Mouse (Mus musculus) liver, embryonic 13.5 days (tissue): ENCODE data around the gene Cish. TPM values are rescaled to one million over a fixed set of nuclear protein-coding genes. Genes with fewer than 3 reads are reported as not detected.

Experiments
- ATAC-seq: fragments of 200-750 bp; cut with Nextera tagmentation; 2 replicates; pipeline ENCODE4 v1.8.0; 2017; ENCODE audit warnings: low read depth, mild to moderate bottlenecking, moderate number of reproducible peaks, moderate library complexity
- DNase-seq: peaks from one replicate; pipeline ENCODE4 v3.0.0; 2022
- H3K27ac ChIP-seq: fragments of 300-500 bp; sonication (generic); 2 replicates; pipeline ENCODE4 v1.5.1; 2015; ENCODE audit warnings: moderate library complexity, mild to moderate bottlenecking, inconsistent platforms
- H3K27me3 ChIP-seq: fragments of 300-500 bp; sonication (generic); 2 replicates; pipeline ENCODE4 v1.6.1; 2015; ENCODE audit warnings: mild to moderate bottlenecking, inconsistent platforms
- H3K36me3 ChIP-seq: fragments of 300-500 bp; sonication (generic); 2 replicates; pipeline ENCODE4 v1.6.1; 2015; ENCODE audit warnings: mild to moderate bottlenecking, inconsistent platforms
- H3K4me1 ChIP-seq: fragments of 300-500 bp; sonication (generic); replicated peaks from 2 replicates; pipeline ENCODE4 v1.6.1; 2015; ENCODE audit warnings: inconsistent platforms
- H3K4me2 ChIP-seq: fragments of 300-500 bp; sonication (generic); 2 replicates; pipeline ENCODE4 v1.6.1; 2015; ENCODE audit warnings: inconsistent platforms, mild to moderate bottlenecking, moderate library complexity
- H3K4me3 ChIP-seq: fragments of 300-500 bp; sonication (generic); replicated peaks from 2 replicates; pipeline ENCODE4 v1.5.1; 2015; ENCODE audit warnings: mild to moderate bottlenecking, inconsistent platforms
- H3K9ac ChIP-seq: fragments of 300-500 bp; sonication (generic); 2 replicates; pipeline ENCODE4 v1.6.1; 2015; ENCODE audit warnings: mild to moderate bottlenecking, inconsistent platforms
- H3K9me3 ChIP-seq: fragments of 300-500 bp; sonication (generic); replicated peaks from 2 replicates; pipeline ENCODE4 v1.6.1; 2016; ENCODE audit warnings: inconsistent platforms
- WGBS: fragments of 180-500 bp; shearing (Covaris S2); methylation state at CpG from one replicate; pipeline ENCODE4 v1.1.7; 2015; ENCODE audit not compliant: insufficient replicate concordance; 5-methylcytosine and 5-hydroxymethylcytosine counted together
- polyA plus RNA-seq: library from polyadenylated mRNA; unstranded; fragments of >200 nt; fragmentation: Nextera tagmentation; extraction: Ambion mirVana; gene quantifications from 2 replicates; pipeline ENCODE4 v1.2.1, GENCODE M21; 2015

Gene Cish
- polyA plus RNA-seq, 1 experiment from 2014 or later: 10.7 TPM

GRCm38 (mm10) chr9:107262375-107262774 lies 33.5 kb upstream of the Cish start:
- Histone ChIP-seq H3K36me3 (no peaks in the 10 kb centered on the region), H3K4me1 (no peaks in the 10 kb centered on the region; the same call in 1 of the 2 replicates), H3K27me3 (no peaks in the 10 kb centered on the region), H3K9ac (no peak overlapping the region), H3K4me3 (no peak overlapping the region), H3K4me2 (no peak overlapping the region), H3K27ac (no peak overlapping the region), H3K9me3 (no peaks in the 10 kb centered on the region)
- WGBS: 77% methylated on average over 7 of the region's 7 CpGs
- ATAC-seq (no peak), DNase-seq (no peak)

- Histone ChIP-seq H3K4me2 (no peak overlapping the region), H3K4me3 (no peak overlapping the region), H3K27me3 (no peaks in the 10 kb centered on the region), H3K9me3 (no peaks in the 10 kb centered on the region), H3K9ac (no peak overlapping the region), H3K4me1 (peaks cover 7% of the 10 kb centered on the region; the same call in 1 of the 2 replicates), H3K36me3 (no peaks in the 10 kb centered on the region), H3K27ac (no peak overlapping the region)
- ATAC-seq (no peak), DNase-seq (no peak)
- WGBS: 68% methylated on average over 5 of the region's 5 CpGs
These were observed 31.9 kb upstream of the Cish start for GRCm38 (mm10) chr9:107263912-107264311.

- Histone ChIP-seq H3K27me3 (no peaks in the 10 kb centered on the region), H3K9me3 (no peaks in the 10 kb centered on the region), H3K4me1 (peaks cover 12% of the 10 kb centered on the region), H3K4me2 (no peak overlapping the region), H3K9ac (no peak overlapping the region), H3K27ac (no peak overlapping the region), H3K4me3 (no peak overlapping the region), H3K36me3 (no peaks in the 10 kb centered on the region)
- DNase-seq: no peak
- 38% methylated on average over 3 of the region's 3 CpGs for WGBS
- ATAC-seq: no peak
These were observed 31.1 kb upstream of the Cish start for GRCm38 (mm10) chr9:107264731-107265130.

DNA sequence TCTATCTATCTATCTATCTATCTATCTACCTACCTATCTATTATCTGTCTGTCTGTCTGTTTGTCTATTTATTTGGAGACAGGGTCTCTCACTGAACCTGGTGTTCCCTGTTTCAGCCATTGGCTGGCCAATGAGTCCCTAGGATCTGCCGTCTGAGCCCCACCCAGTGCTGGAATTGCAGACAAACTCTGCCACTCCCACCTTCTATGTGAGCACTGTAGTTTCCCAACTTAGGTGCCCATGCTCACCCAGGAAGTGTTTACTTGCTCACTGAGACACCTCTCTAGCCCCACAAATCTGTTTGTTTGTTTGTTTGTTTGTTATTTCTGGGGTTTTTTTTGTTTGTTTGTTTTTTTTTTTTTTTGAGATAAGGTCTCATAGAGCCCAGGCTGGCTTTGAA lies 28.8 kb upstream of the Cish start:
- 43% methylated on average over 1 of the region's 1 CpGs for WGBS
- ATAC-seq: no peak

GRCm38 (mm10) chr9:107267721-107268402 lies 28.0 kb upstream of the Cish start:
- no peaks in the 10 kb centered on the region for H3K36me3 ChIP-seq
- H3K4me1 ChIP-seq: peaks cover 43% of the 10 kb centered on the region
- H3K9ac ChIP-seq: no peak overlapping the region
- H3K4me2 ChIP-seq: no peak overlapping the region
- H3K9me3 ChIP-seq: no peaks in the 10 kb centered on the region
- 19% methylated on average over 4 of the region's 4 CpGs for WGBS
- H3K27ac ChIP-seq: no peak overlapping the region
- no peak for DNase-seq
- no peak for ATAC-seq
- H3K27me3 ChIP-seq: no peaks in the 10 kb centered on the region
- no peak overlapping the region for H3K4me3 ChIP-seq

More for the DNA sequence above, 28.8 kb upstream of the Cish start:
- Histone ChIP-seq H3K4me3 (no peak overlapping the region), H3K27me3 (no peaks in the 10 kb centered on the region), H3K36me3 (no peaks in the 10 kb centered on the region), H3K4me1 (peaks cover 35% of the 10 kb centered on the region), H3K9me3 (no peaks in the 10 kb centered on the region), H3K9ac (no peak overlapping the region), H3K27ac (no peak overlapping the region), H3K4me2 (no peak overlapping the region)
- DNase-seq: no peak

DNA sequence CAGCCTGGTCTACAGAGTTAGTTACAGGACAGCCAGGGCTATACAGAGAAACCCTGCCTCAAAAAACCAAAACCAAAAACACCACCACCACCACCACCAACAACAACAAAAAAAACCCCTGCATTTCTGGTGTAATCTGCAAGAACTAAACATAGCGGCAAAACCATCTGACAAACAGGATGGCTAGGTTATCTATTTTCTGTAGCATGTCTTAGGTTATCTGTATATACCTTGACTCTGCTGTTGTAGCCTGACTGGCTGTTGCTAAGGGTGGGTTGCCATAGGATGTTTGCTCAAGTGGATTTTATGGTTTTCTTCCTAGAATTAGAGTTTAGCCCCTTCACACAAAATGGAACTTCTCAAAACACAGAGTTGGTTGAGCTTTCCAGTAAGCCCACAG lies 26.1 kb upstream of the Cish start:
- Histone ChIP-seq H3K36me3 (no peaks in the 10 kb centered on the region), H3K4me2 (no peak overlapping the region), H3K4me3 (no peak overlapping the region), H3K9ac (no peak overlapping the region), H3K27ac (no peak overlapping the region), H3K9me3 (no peaks in the 10 kb centered on the region), H3K4me1 (peaks cover 51% of the 10 kb centered on the region), H3K27me3 (no peaks in the 10 kb centered on the region)
- WGBS: 20% methylated on average over 1 of the region's 1 CpGs
- DNase-seq (no peak), ATAC-seq (no peak)

DNA sequence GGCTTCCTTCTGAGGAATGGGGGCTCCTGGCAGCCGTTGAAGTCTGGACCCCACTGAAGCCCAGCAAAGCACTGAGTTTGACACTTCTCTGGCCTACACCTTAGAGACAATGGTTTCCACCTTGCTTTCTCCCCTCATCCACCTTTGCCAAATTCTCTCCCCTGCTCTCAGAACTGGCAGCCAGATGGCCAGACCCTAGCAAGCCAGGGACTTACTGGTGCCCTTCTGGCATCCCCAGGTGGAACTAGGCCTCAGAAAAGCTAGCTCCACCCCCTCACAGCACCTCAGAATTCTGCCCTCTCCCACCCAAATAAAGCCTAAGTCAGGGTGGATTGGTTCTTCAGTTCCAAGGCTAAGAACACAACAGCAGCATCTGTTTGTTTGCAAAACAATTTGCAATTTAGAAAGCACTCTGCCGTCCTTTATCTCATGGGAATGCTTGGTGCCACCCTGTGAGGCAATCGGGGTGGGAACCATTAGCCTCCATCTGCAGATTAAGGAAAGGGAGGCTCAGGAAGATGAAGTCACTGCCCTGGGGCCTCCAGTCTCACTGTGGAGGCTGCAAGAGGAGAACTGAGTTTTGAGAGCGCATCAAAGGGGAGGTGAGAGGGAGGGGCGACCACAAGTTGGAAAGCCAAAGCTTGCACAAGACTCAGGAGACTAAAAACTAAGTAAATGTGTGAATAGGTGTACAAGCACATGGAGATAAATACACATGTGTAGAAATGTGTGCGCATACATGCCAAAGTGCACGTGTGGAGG lies 24.5 kb upstream of the Cish start:
- Histone ChIP-seq H3K36me3 (no peaks in the 10 kb centered on the region), H3K9me3 (no peaks in the 10 kb centered on the region), H3K9ac (no peak overlapping the region), H3K4me3 (no peak overlapping the region), H3K27me3 (no peaks in the 10 kb centered on the region), H3K4me2 (no peak overlapping the region), H3K4me1 (peaks cover 51% of the 10 kb centered on the region), H3K27ac (no peak overlapping the region)
- no peak for DNase-seq
- 56% methylated on average over 7 of the region's 7 CpGs for WGBS
- ATAC-seq: no peak

DNA sequence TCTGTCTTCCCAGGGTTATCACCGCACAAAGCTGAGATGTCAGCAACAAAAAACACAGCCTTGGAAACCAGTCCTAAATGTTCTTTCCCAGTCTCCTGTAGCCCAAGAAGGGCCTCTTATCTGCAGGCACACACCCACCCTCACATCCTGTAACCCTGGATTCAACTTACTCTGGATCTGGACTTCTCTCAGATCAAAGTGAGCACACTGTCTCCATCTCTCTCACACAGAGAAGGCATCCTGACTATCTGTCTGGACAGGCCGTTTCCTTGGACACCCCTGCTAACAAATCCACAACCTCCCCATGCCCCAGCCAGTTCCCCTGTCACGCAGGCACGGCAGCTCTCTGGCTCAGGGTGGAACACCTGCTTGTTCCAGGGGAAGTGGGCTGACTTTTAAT lies 23.5 kb upstream of the Cish start:
- DNase-seq (no peak), ATAC-seq (peak; percentile 65)
- Histone ChIP-seq H3K4me1 (peaks cover 51% of the 10 kb centered on the region), H3K36me3 (no peaks in the 10 kb centered on the region), H3K4me3 (no peak overlapping the region), H3K4me2 (no peak overlapping the region), H3K27me3 (no peaks in the 10 kb centered on the region), H3K27ac (peak overlapping the region; percentile 29; the same call in 1 of the 2 replicates), H3K9me3 (no peaks in the 10 kb centered on the region), H3K9ac (no peak overlapping the region)
- 13% methylated on average over 4 of the region's 4 CpGs for WGBS

DNA sequence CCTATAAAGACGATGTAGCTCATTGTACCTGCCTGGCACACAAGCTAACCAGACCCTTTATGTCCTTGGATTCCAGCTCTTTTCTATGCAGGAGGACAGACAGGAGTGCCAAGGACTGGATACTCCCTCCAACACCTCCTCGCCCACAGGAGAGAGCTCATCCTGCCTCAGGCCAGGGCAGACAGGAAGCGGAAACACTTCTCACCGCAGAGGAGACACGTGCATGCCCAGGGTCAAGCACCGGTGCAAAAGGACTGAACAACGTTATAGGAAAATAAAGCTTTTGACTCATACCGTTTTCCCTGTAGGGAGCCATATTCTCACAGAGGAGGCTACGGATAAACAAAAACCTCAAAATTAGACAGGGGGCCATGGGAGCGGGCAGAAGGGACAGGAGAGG lies 22.6 kb upstream of the Cish start:
- no peak overlapping the region for H3K9ac ChIP-seq
- DNase-seq (no peak), ATAC-seq (no peak)
- H3K36me3 ChIP-seq: no peaks in the 10 kb centered on the region
- H3K27ac ChIP-seq: no peak overlapping the region
- H3K4me3 ChIP-seq: no peak overlapping the region
- no peak overlapping the region for H3K4me2 ChIP-seq
- 32% methylated on average over 10 of the region's 10 CpGs for WGBS
- peaks cover 45% of the 10 kb centered on the region for H3K4me1 ChIP-seq
- H3K27me3 ChIP-seq: no peaks in the 10 kb centered on the region
- H3K9me3 ChIP-seq: no peaks in the 10 kb centered on the region

DNA sequence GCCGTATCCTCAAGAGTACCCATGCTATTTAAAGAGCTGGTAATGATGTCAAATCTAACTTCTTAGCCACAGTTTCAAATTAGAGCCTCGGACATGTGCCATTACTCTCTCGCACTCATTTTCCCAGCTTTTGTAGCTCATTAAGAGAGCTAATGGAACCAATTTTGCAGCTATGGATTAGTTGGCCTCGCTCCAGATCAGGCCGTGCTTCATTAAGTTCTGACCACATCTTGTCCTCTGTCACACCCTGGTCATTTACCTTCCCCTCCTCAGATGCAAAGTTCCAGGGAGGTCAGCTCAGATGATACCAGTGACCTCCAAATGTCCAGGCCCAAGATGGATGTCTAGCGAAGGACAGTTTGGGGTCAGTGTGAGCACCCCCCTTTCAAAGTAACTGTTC lies 21.1 kb upstream of the Cish start:
- Histone ChIP-seq H3K9me3 (no peaks in the 10 kb centered on the region), H3K36me3 (no peaks in the 10 kb centered on the region), H3K4me2 (no peak overlapping the region), H3K27me3 (no peaks in the 10 kb centered on the region), H3K9ac (no peak overlapping the region), H3K27ac (no peak overlapping the region), H3K4me1 (peaks cover 52% of the 10 kb centered on the region), H3K4me3 (no peak overlapping the region)
- DNase-seq (no peak), ATAC-seq (no peak)
- 81% methylated on average over 6 of the region's 6 CpGs for WGBS

DNA sequence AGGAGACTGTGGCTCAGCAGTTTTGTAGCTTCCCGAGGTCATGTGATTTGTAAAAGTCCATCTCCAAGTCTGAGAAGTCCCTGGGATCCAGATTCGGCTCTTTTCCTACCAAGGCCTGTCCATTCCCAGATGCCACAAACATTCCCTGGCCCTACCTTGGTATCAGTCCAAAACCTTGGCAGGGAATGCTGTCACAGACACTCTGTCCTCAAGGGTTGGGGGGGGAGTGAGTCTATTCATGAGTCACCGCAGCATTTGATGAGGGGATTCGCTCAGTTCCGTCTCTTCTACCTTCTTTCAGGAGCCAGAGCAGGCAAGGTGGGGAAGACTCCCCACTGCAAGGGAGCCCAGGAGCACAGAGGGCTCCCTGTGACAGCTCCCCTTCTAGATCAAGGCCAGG lies 20.1 kb upstream of the Cish start:
- no peaks in the 10 kb centered on the region for H3K36me3 ChIP-seq
- H3K27me3 ChIP-seq: no peaks in the 10 kb centered on the region
- H3K4me3 ChIP-seq: no peak overlapping the region
- no peak overlapping the region for H3K27ac ChIP-seq
- H3K9ac ChIP-seq: no peak overlapping the region
- peaks cover 52% of the 10 kb centered on the region for H3K4me1 ChIP-seq
- H3K4me2 ChIP-seq: no peak overlapping the region
- 75% methylated on average over 5 of the region's 5 CpGs for WGBS
- DNase-seq: no peak
- ATAC-seq: no peak
- H3K9me3 ChIP-seq: no peaks in the 10 kb centered on the region

GRCm38 (mm10) chr9:107277603-107278002 lies 18.2 kb upstream of the Cish start:
- WGBS: 63% methylated on average over 7 of the region's 7 CpGs
- Histone ChIP-seq H3K27ac (no peak overlapping the region), H3K4me3 (no peak overlapping the region), H3K4me1 (peaks cover 37% of the 10 kb centered on the region), H3K27me3 (no peaks in the 10 kb centered on the region), H3K9me3 (no peaks in the 10 kb centered on the region), H3K36me3 (no peaks in the 10 kb centered on the region), H3K4me2 (no peak overlapping the region), H3K9ac (no peak overlapping the region)
- no peak for DNase-seq
- ATAC-seq: no peak
